Mouse (Mus musculus) neural tube, embryonic 14.5 days (tissue): ENCODE results near the gene Serpina3j. TPM values are rescaled to one million over a fixed set of nuclear protein-coding genes. Genes with fewer than 3 reads are reported as not detected.
"Not testable (repeated sequence)": the region's sequence is repeated elsewhere in the genome, so short reads cannot be mapped to it uniquely, and the experiment has no call there.

Source experiments
- ATAC-seq: fragments of 200-750 bp; cut with Nextera tagmentation; 2 replicates; pipeline ENCODE4 v1.8.0; 2017; ENCODE audit warnings: low read depth, mild to moderate bottlenecking, moderate TSS enrichment, moderate library complexity
- H3K27ac ChIP-seq: fragments of 300-500 bp; sonication (generic); 2 replicates; pipeline ENCODE4 v1.5.1; 2014; ENCODE audit warnings: low read depth, mild to moderate bottlenecking, control low read depth, low read length, moderate library complexity, mixed read lengths
- H3K27me3 ChIP-seq: fragments of 300-500 bp; sonication (generic); 2 replicates; pipeline ENCODE4 v1.6.1; 2014; ENCODE audit warnings: low read length; ENCODE audit not compliant: control insufficient read depth, insufficient read depth
- H3K36me3 ChIP-seq: fragments of 300-500 bp; sonication (generic); 2 replicates; pipeline ENCODE4 v1.6.1; 2014; ENCODE audit warnings: low read length, mixed read lengths; ENCODE audit not compliant: control insufficient read depth, insufficient read depth
- H3K4me1 ChIP-seq: fragments of 300-500 bp; sonication (generic); 2 replicates; pipeline ENCODE4 v1.6.1; 2014; ENCODE audit warnings: low read length; ENCODE audit not compliant: control insufficient read depth, insufficient read depth
- H3K4me2 ChIP-seq: fragments of 300-500 bp; sonication (generic); 2 replicates; pipeline ENCODE4 v1.6.1; 2014; ENCODE audit warnings: mild to moderate bottlenecking, low read depth, low read length, control low read depth
- H3K4me3 ChIP-seq: fragments of 300-500 bp; sonication (generic); 2 replicates; pipeline ENCODE4 v1.5.1; 2014; ENCODE audit warnings: low read depth, low read length, control low read depth, mixed read lengths
- H3K9ac ChIP-seq: fragments of 300-500 bp; sonication (generic); replicated peaks from 2 replicates; pipeline ENCODE4 v1.6.1; 2014; ENCODE audit warnings: low read depth, mild to moderate bottlenecking, control low read depth, low read length, mixed read lengths
- H3K9me3 ChIP-seq: fragments of 300-500 bp; sonication (generic); 2 replicates; pipeline ENCODE4 v1.6.1; 2016; ENCODE audit warnings: low read length; ENCODE audit not compliant: control insufficient read depth
- WGBS: fragments of 180-500 bp; shearing (Covaris S2); extraction: QIAGEN DNeasy Blood & Tissue Kit; methylation state at CpG from one replicate; pipeline ENCODE4 v1.1.7; 2014; 5-methylcytosine and 5-hydroxymethylcytosine counted together
- polyA plus RNA-seq: library from polyadenylated mRNA; unstranded; fragments of >200 nt; fragmentation: Nextera tagmentation; extraction: Ambion mirVana; gene quantifications from 2 replicates; pipeline ENCODE4 v1.2.1, GENCODE M21; 2014

Serpina3j gene
- polyA plus RNA-seq, 1 experiment from 2014 or later, result not detected

GRCm38 (mm10) chr12:104351812-104352211 is 37.5 kb downstream of the Serpina3j start:
- H3K9ac ChIP-seq, H3K4me3 ChIP-seq, H3K36me3 ChIP-seq, H3K27ac ChIP-seq, H3K9me3 ChIP-seq, H3K27me3 ChIP-seq, ATAC-seq, H3K4me1 ChIP-seq, H3K4me2 ChIP-seq: not testable (repeated sequence)
- 40% methylated on average over 3 of the region's 3 CpGs for WGBS

GRCm38 (mm10) chr12:104356006-104356405 is 41.7 kb downstream of the Serpina3j start:
- Histone ChIP-seq H3K9me3 (no peaks in the 10 kb centered on the region), H3K9ac (no peak overlapping the region), H3K27ac (no peak overlapping the region), H3K4me3 (no peak overlapping the region), H3K27me3 (no peaks in the 10 kb centered on the region), H3K4me1 (no peaks in the 10 kb centered on the region), H3K36me3 (no peaks in the 10 kb centered on the region), H3K4me2 (no peak overlapping the region)
- 90% methylated on average over 3 of the region's 3 CpGs for WGBS
- ATAC-seq, result no peak

- Histone ChIP-seq H3K27me3 (no peaks in the 10 kb centered on the region), H3K4me3 (no peak overlapping the region), H3K4me1 (no peaks in the 10 kb centered on the region), H3K27ac (no peak overlapping the region), H3K9ac (no peak overlapping the region), H3K4me2 (no peak overlapping the region), H3K9me3 (no peaks in the 10 kb centered on the region), H3K36me3 (no peaks in the 10 kb centered on the region)
- 87% methylated on average over 3 of the region's 3 CpGs for WGBS
- no peak for ATAC-seq
These were observed 55.6 kb downstream of the Serpina3j start for GRCm38 (mm10) chr12:104369986-104370385.

Other genes with a start within 250 kb of the Serpina3j start
- gene Serpina5, start 213.4 kb upstream of the Serpina3j start, polyA plus RNA-seq, result not detected in 2 replicates
- gene Serpina3a, start 201.8 kb upstream of the Serpina3j start, polyA plus RNA-seq, result not detected in 2 replicates
- gene Serpina3b, start 186.6 kb upstream of the Serpina3j start, polyA plus RNA-seq, result not detected in 2 replicates
- gene Serpina3c, start 160.7 kb upstream of the Serpina3j start, polyA plus RNA-seq, result not detected in 2 replicates
- not detected in 2 replicates for gene Serpina3f, start 100.0 kb upstream of the Serpina3j start, polyA plus RNA-seq
- gene Serpina3g, start 78.3 kb upstream of the Serpina3j start, polyA plus RNA-seq, result 0.54 and 5.4 TPM in 2 replicates
- gene Serpina3i, start 51.4 kb upstream of the Serpina3j start, polyA plus RNA-seq, result 0.27 and 0.31 TPM in 2 replicates
- not detected in 2 replicates for gene Serpina3k, start 23.9 kb downstream of the Serpina3j start, polyA plus RNA-seq
- gene Serpina3m, start 23.9 kb downstream of the Serpina3j start, polyA plus RNA-seq, result not detected in 2 replicates
- gene Serpina3n, start 92.2 kb downstream of the Serpina3j start, polyA plus RNA-seq, result 1.4 and 1.6 TPM in 2 replicates
- gene Gsc, start 158.8 kb downstream of the Serpina3j start, polyA plus RNA-seq, result not detected in 2 replicates